Mouse (Mus musculus): Measurements from ENCODE around the gene Slc35b2. TPM values are rescaled to one million over a fixed set of nuclear protein-coding genes. Genes with fewer than 3 reads are reported as not detected.

The Slc35b2 gene
- total and polyA plus RNA-seq, 3 experiments = 57.2 to 101 (median 73.9) TPM

GRCm38 (mm10) chr17:45550253-45550652 lies 13.4 kb upstream of the Slc35b2 start:
- TF ChIP-seq NELFE (IDR thresholded peaks at IDR 0.05; ENCODE audit: low read depth, low read length) = no peak
- TF ChIP-seq MAFK (IDR thresholded peaks at IDR 0.05; ENCODE audit: insufficient replicate concordance, low read length) = no peak
- no peak for TF ChIP-seq ZNF384 (IDR thresholded peaks at IDR 0.05; ENCODE audit: low read depth, low read length)
- TF ChIP-seq MAX (IDR thresholded peaks at IDR 0.05; ENCODE audit: low read length) = no peak
- TF ChIP-seq EP300 (IDR thresholded peaks at IDR 0.05; ENCODE audit: low read length) = no peak
- no peak for TF ChIP-seq ELF1 (IDR thresholded peaks at IDR 0.05; ENCODE audit: low read depth, low read length)
- TF ChIP-seq MYC (IDR thresholded peaks at IDR 0.05; ENCODE audit: low read depth, low read length) = no peak
- TF ChIP-seq UBTF (IDR thresholded peaks at IDR 0.05; ENCODE audit: low read depth, low read length) = no peak
- no peak for TF ChIP-seq JUND (conservative IDR thresholded peaks at IDR 0.05; ENCODE audit: low read depth, low read length)
- TF ChIP-seq NRF1 (IDR thresholded peaks at IDR 0.05; ENCODE audit: low read depth, low read length) = no peak
- no peak for TF ChIP-seq MAZ (IDR thresholded peaks at IDR 0.05; ENCODE audit: low read depth, low read length)
- no peak for TF ChIP-seq E2F4 (IDR thresholded peaks at IDR 0.05; ENCODE audit: insufficient replicate concordance, low read depth, low read length)
- no peak for TF ChIP-seq RCOR1 (conservative IDR thresholded peaks at IDR 0.05; ENCODE audit: low read depth, low read length)
- no peak for TF ChIP-seq PAX5 (IDR thresholded peaks at IDR 0.05; ENCODE audit: low read length)
- TF ChIP-seq CTCF (conservative IDR thresholded peaks at IDR 0.05 in 1 of 2, IDR thresholded peaks at IDR 0.05 in 1 of 2; ENCODE audit: low read depth in 2 of 2, low read length in 2 of 2) = no peak
- no peak for TF ChIP-seq TCF12 (IDR thresholded peaks at IDR 0.05; ENCODE audit: low read depth, low read length)
- no peak for TF ChIP-seq POLR2A (IDR thresholded peaks at IDR 0.05; ENCODE audit: low read depth, low read length)
- no peak for TF ChIP-seq SIN3A (IDR thresholded peaks at IDR 0.05; ENCODE audit: low read length)
- TF ChIP-seq ZC3H11A (IDR thresholded peaks at IDR 0.05; ENCODE audit: low read depth, low read length) = no peak
- Histone ChIP-seq H3K4me1 (ENCODE audit: control insufficient read depth in 1 of 2, insufficient read depth in 2 of 2) (peaks cover 15 to 42% of the 10 kb centered on the region in 2 experiments), H3K79me2 (replicated peaks; ENCODE audit: control insufficient read depth, extremely low read depth, insufficient read depth, poor library complexity, severe bottlenecking) (no peaks in the 10 kb centered on the region), H3K36me3 (replicated peaks in 1 of 2; ENCODE audit: control insufficient read depth in 1 of 2, insufficient read depth in 1 of 2, low read length in 1 of 2) (no peaks in the 10 kb centered on the region), H3K9me3 (replicated peaks; ENCODE audit: low read length) (peaks cover 2% of the 10 kb centered on the region), H3K27ac (ENCODE audit: insufficient read depth, low read depth) (no peak overlapping the region), H3K4me3 (replicated peaks in 1 of 3; ENCODE audit: low read depth in 2 of 3, low read length in 2 of 3, poor library complexity in 1 of 3) (no peak overlapping the region), H3K4me2 (ENCODE audit: insufficient read depth, low read depth, poor library complexity, severe bottlenecking) (no peak overlapping the region), H3K9ac (ENCODE audit: insufficient read depth, low read depth) (no peak overlapping the region), H3K27me3 (replicated peaks) (peaks cover 1% of the 10 kb centered on the region)
- in situ Hi-C loops (cut with MboI; ENCODE audit: low pct_ligation_motif_present, low pct_unique_long_range_greater_than_20kb, low sequenced_read_pairs) (loop anchor here (5.0 kb wide), 1 partner anchor 33 kb away; no protein-coding TSS in a partner anchor), dilution Hi-C loops (cut with MboI; ENCODE audit: extremely low pct_ligation_motif_present, extremely low pct_unique_long_range_greater_than_20kb, low sequenced_read_pairs) (no loop called here)
- DNase-seq (ENCODE audit: extremely low read depth) = no peak

GRCm38 (mm10) chr17:45551249-45551796 lies 12.4 kb upstream of the Slc35b2 start:
- peaks cover 14 to 42% of the 10 kb centered on the region in 2 experiments for H3K4me1 ChIP-seq (ENCODE audit: control insufficient read depth in 1 of 2, insufficient read depth in 2 of 2)
- in situ Hi-C loops (cut with MboI; ENCODE audit: low pct_ligation_motif_present, low pct_unique_long_range_greater_than_20kb, low sequenced_read_pairs) = loop anchor here (5.0 kb wide), 1 partner anchor 34 kb away; no protein-coding TSS in a partner anchor

More at GRCm38 (mm10) chr17:45551249-45551796, 12.4 kb upstream of the Slc35b2 start:
- peaks cover 0 to 3% of the 10 kb centered on the region in 2 experiments for H3K36me3 ChIP-seq (replicated peaks in 1 of 2; ENCODE audit: control insufficient read depth in 1 of 2, insufficient read depth in 1 of 2, low read length in 1 of 2)
- peaks cover 8% of the 10 kb centered on the region for H3K79me2 ChIP-seq (replicated peaks; ENCODE audit: control insufficient read depth, extremely low read depth, insufficient read depth, poor library complexity, severe bottlenecking)
- TF ChIP-seq ETS1 (conservative IDR thresholded peaks at IDR 0.05; ENCODE audit: low read depth, low read length) = peak; percentile 65
- peak; percentile 80 for TF ChIP-seq TBP (conservative IDR thresholded peaks at IDR 0.05; ENCODE audit: low read depth, low read length)
- TF ChIP-seq USF1 (IDR thresholded peaks at IDR 0.05; ENCODE audit: low read depth, low read length) = no peak
- TF ChIP-seq EP300 (IDR thresholded peaks at IDR 0.05; ENCODE audit: low read length) = peak; percentile 72
- no peak for TF ChIP-seq IRF4 (IDR thresholded peaks at IDR 0.05; ENCODE audit: low read depth, low read length)
- TF ChIP-seq MAX (IDR thresholded peaks at IDR 0.05; ENCODE audit: low read length) = no peak
- peak; percentile 91 for TF ChIP-seq JUND (conservative IDR thresholded peaks at IDR 0.05; ENCODE audit: low read depth, low read length)
- no peak for TF ChIP-seq POLR2AphosphoS2 (IDR thresholded peaks at IDR 0.05; ENCODE audit: low read depth, low read length)
- TF ChIP-seq ZKSCAN1 (IDR thresholded peaks at IDR 0.05; ENCODE audit: borderline replicate concordance, low read depth, low read length) = no peak
- no peak for TF ChIP-seq RCOR1 (conservative IDR thresholded peaks at IDR 0.05; ENCODE audit: low read depth, low read length)
- no peak; the same call in 1 of the 2 replicates for TF ChIP-seq ELF1 (IDR thresholded peaks at IDR 0.05; ENCODE audit: low read depth, low read length)
- TF ChIP-seq MYC (IDR thresholded peaks at IDR 0.05; ENCODE audit: low read depth, low read length) = no peak
- peak; percentile 89 for TF ChIP-seq JUN (IDR thresholded peaks at IDR 0.05; ENCODE audit: insufficient read depth, low read depth, low read length)
- TF ChIP-seq PAX5 (IDR thresholded peaks at IDR 0.05; ENCODE audit: low read length) = no peak
- TF ChIP-seq RAD21 (IDR thresholded peaks at IDR 0.05; ENCODE audit: low read depth, low read length) = no peak
- H3K9ac ChIP-seq (ENCODE audit: insufficient read depth, low read depth) = no peak overlapping the region
- H3K4me3 ChIP-seq (replicated peaks in 1 of 3; ENCODE audit: low read depth in 2 of 3, low read length in 2 of 3, poor library complexity in 1 of 3) = no peak overlapping the region
- peaks cover 1% of the 10 kb centered on the region for H3K27me3 ChIP-seq (replicated peaks)
- dilution Hi-C loops (cut with MboI; ENCODE audit: extremely low pct_ligation_motif_present, extremely low pct_unique_long_range_greater_than_20kb, low sequenced_read_pairs) = no loop called here
- no peaks in the 10 kb centered on the region for H3K9me3 ChIP-seq (replicated peaks; ENCODE audit: low read length)
- no peak overlapping the region for H3K4me2 ChIP-seq (ENCODE audit: insufficient read depth, low read depth, poor library complexity, severe bottlenecking)
- no peak overlapping the region for H3K27ac ChIP-seq (ENCODE audit: insufficient read depth, low read depth)
- DNase-seq (ENCODE audit: extremely low read depth) = no peak

Data from CH12.LX (cell line).